Comparison of ENCODE assay signal across 8 mouse cellular contexts in genomic region chr2:134787336-134788095, GRCm38 (mm10). TPM values are rescaled to one million over a fixed set of nuclear protein-coding genes. Genes with fewer than 3 reads are reported as not detected.
A peak's percentile ranks its signal among the peaks of the same experiment; 100 is the strongest.
DNase-seq lines count a peak whose midpoint lies in the region; ATAC-seq and TF ChIP-seq lines count a peak whose summit lies in the region.

No protein-coding gene starts in this region.

- no peak for DNase-seq in lung, postnatal 10 days
- DNase-seq in heart, postnatal 0 days (ENCODE audit: low spot score) = no peak
- DNase-seq in gastrocnemius, adult 8-10 months (ENCODE audit: low spot score in 2 of 2) = no peak
- DNase-seq in adrenal gland, postnatal 10 days = no peak
- DNase-seq in right cerebral cortex, postnatal 36 days (ENCODE audit: low spot score in 2 of 2) = no peak

- no peak overlapping the region for H3K27ac ChIP-seq in lung, embryonic 15.5 days
- no peak overlapping the region for H3K27ac ChIP-seq in heart, postnatal 0 days (ENCODE audit: low read depth)
- H3K27ac ChIP-seq in limb, embryonic 15.5 days = no peak overlapping the region
- no peak overlapping the region for H3K27ac ChIP-seq in stomach, embryonic 14.5 days (ENCODE audit: low read length)

- WGBS in lung, embryonic 15.5 days = 47% methylated on average over 12 of the region's 12 CpGs
- 58% methylated on average over 12 of the region's 12 CpGs for WGBS in heart, postnatal 0 days
- WGBS in limb, embryonic 15.5 days = 61% methylated on average over 12 of the region's 12 CpGs
- WGBS in stomach, embryonic 14.5 days = 55% methylated on average over 12 of the region's 12 CpGs

- H3K4me2 ChIP-seq in lung, embryonic 15.5 days = peak overlapping the region; percentile 91
- H3K4me2 ChIP-seq in heart, postnatal 0 days (ENCODE audit: low read depth, low read length) = peak overlapping the region; percentile 75
- peak overlapping the region; percentile 94 for H3K4me2 ChIP-seq in limb, embryonic 15.5 days
- H3K4me2 ChIP-seq in stomach, embryonic 14.5 days (replicated peaks; ENCODE audit: low read depth, low read length) = peak overlapping the region; percentile 54

- H3K9me3 ChIP-seq in lung, embryonic 15.5 days = no peaks in the 10 kb centered on the region
- no peaks in the 10 kb centered on the region for H3K9me3 ChIP-seq in heart, postnatal 0 days (replicated peaks; ENCODE audit: control insufficient read depth, low read length)
- H3K9me3 ChIP-seq in limb, embryonic 15.5 days = no peaks in the 10 kb centered on the region
- peaks cover 3% of the 10 kb centered on the region; the same call in 1 of the 2 replicates for H3K9me3 ChIP-seq in stomach, embryonic 14.5 days (ENCODE audit: control insufficient read depth, low read depth, low read length)

- no peak for ATAC-seq in lung, embryonic 15.5 days (ENCODE audit: borderline replicate concordance, extremely low read depth, low FRiP score, low TSS enrichment)
- no peak for ATAC-seq in heart, postnatal 0 days (ENCODE audit: insufficient read depth, low read depth)
- no peak for ATAC-seq in limb, embryonic 15.5 days (ENCODE audit: insufficient number of reproducible peaks, low FRiP score, low TSS enrichment, low read depth)
- ATAC-seq in stomach, embryonic 14.5 days (ENCODE audit: insufficient number of reproducible peaks, insufficient read depth, low FRiP score, low read depth) = no peak

- H3K27me3 ChIP-seq in lung, embryonic 15.5 days = no peaks in the 10 kb centered on the region
- H3K27me3 ChIP-seq in heart, postnatal 0 days (ENCODE audit: control insufficient read depth, insufficient read depth, low read length) = peaks cover 13% of the 10 kb centered on the region
- no peaks in the 10 kb centered on the region for H3K27me3 ChIP-seq in limb, embryonic 15.5 days
- no peaks in the 10 kb centered on the region for H3K27me3 ChIP-seq in stomach, embryonic 14.5 days (ENCODE audit: control insufficient read depth, insufficient read depth, low read length)

- H3K4me3 ChIP-seq in lung, embryonic 15.5 days = peak overlapping the region; percentile 77
- H3K4me3 ChIP-seq in heart, postnatal 0 days (ENCODE audit: low read depth, low read length) = peak overlapping the region; percentile 65
- H3K4me3 ChIP-seq in limb, embryonic 15.5 days = peak overlapping the region; percentile 82
- peak overlapping the region; percentile 74; the same call in 1 of the 2 replicates for H3K4me3 ChIP-seq in stomach, embryonic 14.5 days (ENCODE audit: low read depth, low read length)

- TF ChIP-seq EP300 in heart, postnatal 0 days (IDR thresholded peaks at IDR 0.05; ENCODE audit: low read depth) = no peak

- H3K36me3 ChIP-seq in lung, embryonic 15.5 days = no peaks in the 10 kb centered on the region
- no peaks in the 10 kb centered on the region for H3K36me3 ChIP-seq in heart, postnatal 0 days (replicated peaks; ENCODE audit: control insufficient read depth, insufficient read depth, low read length)
- no peaks in the 10 kb centered on the region for H3K36me3 ChIP-seq in limb, embryonic 15.5 days
- H3K36me3 ChIP-seq in stomach, embryonic 14.5 days (ENCODE audit: control insufficient read depth, insufficient read depth, low read length) = no peaks in the 10 kb centered on the region

- peak overlapping the region; percentile 11; the same call in 1 of the 2 replicates for H3K9ac ChIP-seq in lung, embryonic 15.5 days
- no peak overlapping the region for H3K9ac ChIP-seq in heart, postnatal 0 days (replicated peaks; ENCODE audit: low read depth, low read length)
- H3K9ac ChIP-seq in limb, embryonic 15.5 days = no peak overlapping the region
- H3K9ac ChIP-seq in stomach, embryonic 14.5 days (replicated peaks; ENCODE audit: low read depth, low read length) = no peak overlapping the region

- no peak for TF ChIP-seq CTCF in heart, postnatal 0 days (IDR thresholded peaks at IDR 0.05; ENCODE audit: low read depth)

- peaks cover 14% of the 10 kb centered on the region for H3K4me1 ChIP-seq in lung, embryonic 15.5 days
- H3K4me1 ChIP-seq in heart, postnatal 0 days (ENCODE audit: control insufficient read depth, insufficient read depth) = no peaks in the 10 kb centered on the region
- peaks cover 11% of the 10 kb centered on the region for H3K4me1 ChIP-seq in limb, embryonic 15.5 days
- H3K4me1 ChIP-seq in stomach, embryonic 14.5 days (ENCODE audit: control insufficient read depth, insufficient read depth, low read length) = no peaks in the 10 kb centered on the region

RNA-seq across cellular contexts. Expression of gene Plcb1, which starts 1.6 kb away (rescaled TPM):
- 14.5 and 16.2 TPM in 2 replicates for polyA plus RNA-seq in lung, embryonic 15.5 days (2015; fragmentation: Nextera tagmentation; extraction: Ambion mirVana)
- total RNA-seq in heart, postnatal 0 days (2014; rRNA removed; ENCODE audit: low replicate concordance) = 3.5 and 11.8 TPM in 2 replicates
- 3.4 and 3.5 TPM in 2 replicates for polyA plus RNA-seq in heart, postnatal 0 days (2015; fragmentation: Nextera tagmentation; extraction: Ambion mirVana)
- polyA plus RNA-seq in limb, embryonic 15.5 days (2015; fragmentation: Nextera tagmentation; extraction: Ambion mirVana) = 9.5 and 12.1 TPM in 2 replicates
- 23.7 and 25.3 TPM in 2 replicates for polyA plus RNA-seq in stomach, embryonic 14.5 days (2014; fragmentation: Nextera tagmentation; extraction: Ambion mirVana)
- total RNA-seq in gastrocnemius, adult 8-10 months (2022) = 1 to 10 TPM in 2 of 4 experiments, under 1 TPM in 2; 0.63 to 1.1 (median 0.90) TPM
- total RNA-seq in adrenal gland, postnatal 10 days (2021) = 10 to 100 TPM; 34.0 to 46.4 TPM
